ENCODE assay signal across 8 mouse cellular contexts in genomic region chr2:73892464-73893296, GRCm38 (mm10). TPM values are rescaled to one million over a fixed set of nuclear protein-coding genes. Genes with fewer than 3 reads are reported as not detected.
DNase-seq lines count a peak whose midpoint lies in the region; ATAC-seq lines count a peak whose summit lies in the region.

Atf2 (minus strand) TSS chr2:73892639.

- H3K27me3 ChIP-seq in lung, embryonic 16.5 days (ENCODE audit: control insufficient read depth, insufficient read depth, low read depth, low read length), result no peaks in the 10 kb centered on the region

- under 1% methylated on average over 61 of the region's 63 CpGs for WGBS in lung, embryonic 16.5 days

- H3K4me3 ChIP-seq in lung, embryonic 16.5 days (ENCODE audit: low read length), result peak within 1 kb of the TSS; percentile 93

- no peaks in the 10 kb centered on the region for H3K36me3 ChIP-seq in lung, embryonic 16.5 days (ENCODE audit: control insufficient read depth, insufficient read depth, low read length)

- peak; percentile 94 for DNase-seq in MEL-GATA-1-ER (ENCODE audit: extremely low read depth, low read depth)
- DNase-seq in cerebellum, adult 8-10 months, result peak; percentile 99
- DNase-seq in forelimb bud, embryonic 11.5 days (ENCODE audit: low read depth, low spot score), result peak; percentile 100
- peak; percentile 96 for DNase-seq in layer of hippocampus, adult 9-10 months (ENCODE audit: low spot score)
- DNase-seq in ovary, postnatal 10 days (ENCODE audit: low spot score), result peak; percentile 89
- peak; percentile 99 to 100 for DNase-seq in thymus, postnatal 10 days (ENCODE audit: low spot score in 2 of 2)

- H3K4me1 ChIP-seq in lung, embryonic 16.5 days (replicated peaks; ENCODE audit: control insufficient read depth, insufficient read depth, low read length), result peaks cover 10% of the 10 kb centered on the region

- H3K9ac ChIP-seq in lung, embryonic 16.5 days (ENCODE audit: low read length), result peak within 1 kb of the TSS; percentile 97

- peak; percentile 91 to 95 for ATAC-seq in hematopoietic stem cell, adult 5-6 weeks (replicated peaks in 1 of 2; ENCODE audit: insufficient read depth in 1 of 2, low FRiP score in 2 of 2, low TSS enrichment in 1 of 2, low read depth in 1 of 2, poor library complexity in 2 of 2, severe bottlenecking in 2 of 2)
- ATAC-seq in lung, embryonic 16.5 days (ENCODE audit: low read depth), result peak; percentile 98

- peak within 1 kb of the TSS; percentile 94 for H3K4me2 ChIP-seq in lung, embryonic 16.5 days (ENCODE audit: low read depth, low read length)

- H3K27ac ChIP-seq in lung, embryonic 16.5 days (ENCODE audit: low read length), result peak within 1 kb of the TSS; percentile 75

- no peaks in the 10 kb centered on the region for H3K9me3 ChIP-seq in lung, embryonic 16.5 days (ENCODE audit: control insufficient read depth, low read length)

RNA-seq across cellular contexts. Expression of gene Atf2, which starts in this region (rescaled TPM):
- total RNA-seq in hematopoietic stem cell, adult 5-6 weeks (2017), result 56.0 and 61.4 TPM in 2 replicates
- polyA plus RNA-seq in lung, embryonic 16.5 days (2015; fragmentation: Nextera tagmentation; extraction: Ambion mirVana), result 64.0 and 68.4 TPM in 2 replicates

Comparison
In these comparisons a context has a peak if more than half of its experiments do, and no peak if none do; other contexts are left out.
1. Peak in every context shown above with its lines: DNase-seq, ATAC-seq, H3K4me3 ChIP-seq and H3K27ac ChIP-seq.